Comparison of ENCODE assay signal across 31 mouse cellular contexts in the genomic region with DNA sequence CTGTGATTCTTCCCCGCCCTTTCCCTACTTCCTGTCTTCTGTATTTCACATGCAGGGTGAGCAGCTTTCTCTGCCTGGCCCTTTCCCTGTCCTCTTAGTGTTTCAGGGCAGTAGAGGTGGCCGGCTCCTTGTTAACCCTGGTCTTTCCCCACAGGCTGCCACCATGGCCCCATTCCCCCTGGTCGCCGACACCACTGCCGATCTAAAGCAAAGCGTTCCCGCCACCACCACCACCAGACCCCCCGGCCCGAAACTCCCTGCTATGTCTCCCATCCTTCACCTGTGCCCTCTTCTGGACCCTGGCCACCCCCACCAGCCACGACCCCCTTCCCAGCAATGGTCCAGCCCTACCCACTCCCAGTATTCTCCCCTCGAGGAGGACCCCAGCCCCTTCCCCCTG. TPM values are rescaled to one million over a fixed set of nuclear protein-coding genes. Genes with fewer than 3 reads are reported as not detected.
DNase-seq lines count a peak whose midpoint lies in the region.
"Had no signal": no experiment of that assay in that cellular context is flagged by ENCODE, and none has a peak within 500 bp of the region (broad histone marks: within the 10 kb centered on the region; RNA-seq: fewer than 3 reads in every experiment).

No protein-coding gene starts in this region.

- H3K4me3 ChIP-seq in heart, embryonic 10.5 days, result 0 out of 2 replicates have a peak overlapping the region, but pooled peaks have one; percentile 5
- H3K4me3 ChIP-seq: embryonic facial prominence, embryonic 13.5 days; forebrain, embryonic 15.5 days; heart, embryonic 15.5 days; intestine, embryonic 15.5 days; limb, embryonic 13.5 days; liver, embryonic 12.5 days; megakaryocyte, embryonic 14.5 days; midbrain, embryonic 12.5 days; myocyte; neural tube, embryonic 12.5 days had no signal

- WGBS in heart, embryonic 10.5 days, result 89% methylated on average over 11 of the region's 11 CpGs

- intact Hi-C loops in heart, postnatal 25 days (cut with DNase I), result no loop called here

- no peaks in the 10 kb centered on the region for H3K27me3 ChIP-seq in heart, embryonic 10.5 days (ENCODE audit: insufficient read depth, poor library complexity, severe bottlenecking)
- H3K27me3 ChIP-seq: embryonic facial prominence, embryonic 13.5 days; forebrain, embryonic 15.5 days; heart, embryonic 15.5 days; intestine, embryonic 15.5 days; limb, embryonic 13.5 days; liver, embryonic 12.5 days; megakaryocyte, embryonic 14.5 days; neural tube, embryonic 12.5 days had no signal

- H3K36me3 ChIP-seq in heart, embryonic 10.5 days, result peaks cover 83% of the 10 kb centered on the region

- peaks cover 14% of the 10 kb centered on the region for H3K4me1 ChIP-seq in heart, embryonic 10.5 days
- H3K4me1 ChIP-seq: neural tube, embryonic 12.5 days had no signal

- DNase-seq in cerebellum, adult 9-11 months, result peak; percentile 44
- DNase-seq in cerebellum, postnatal 10 days, result no peak
- no peak for DNase-seq in heart, embryonic 10.5 days (ENCODE audit: low spot score)
- DNase-seq in heart, postnatal 25 days (ENCODE audit: low spot score), result no peak
- DNase-seq in right cerebral cortex, postnatal 4 days, result peak; percentile 2
- DNase-seq in right cerebral cortex, postnatal 25 days, result no peak
- DNase-seq: adrenal gland, adult 8-10 months; kidney, adult 8-10 months; kidney, postnatal 4 days; lung, adult 18-20 months; right cerebral cortex, adult 18-20 months had no signal

- H3K27ac ChIP-seq in heart, embryonic 10.5 days, result no peak overlapping the region
- H3K27ac ChIP-seq: embryonic facial prominence, embryonic 13.5 days; forebrain, embryonic 10.5 days; forebrain, embryonic 15.5 days; heart, embryonic 15.5 days; hindbrain, postnatal 0 days; intestine, embryonic 15.5 days; kidney, postnatal 0 days; limb, embryonic 13.5 days; liver, embryonic 12.5 days; midbrain, embryonic 12.5 days; neural tube, embryonic 12.5 days had no signal

- H3K9me3 ChIP-seq in heart, embryonic 10.5 days, result no peaks in the 10 kb centered on the region
- H3K9me3 ChIP-seq: embryonic facial prominence, embryonic 13.5 days; forebrain, embryonic 10.5 days; forebrain, embryonic 15.5 days; heart, embryonic 15.5 days; intestine, embryonic 15.5 days; limb, embryonic 13.5 days; liver, embryonic 12.5 days; megakaryocyte, embryonic 14.5 days; midbrain, embryonic 12.5 days; neural tube, embryonic 12.5 days had no signal

RNA-seq across cellular contexts. Expression of gene Per1, which starts 11.3 kb away (rescaled TPM):
- 8.0 and 8.8 TPM in 2 replicates for polyA plus RNA-seq in heart, embryonic 10.5 days (2016; fragmentation: Nextera tagmentation; extraction: Ambion mirVana)
- 10 to 100 TPM; 32.3 to 61.0 TPM for total RNA-seq in heart, postnatal 25 days (2021)

RNA-seq across cellular contexts. Expression of gene Hes7, which starts 13.9 kb away (rescaled TPM):
- 0.60 and 0.63 TPM in 2 replicates for polyA plus RNA-seq in heart, embryonic 10.5 days (2016; fragmentation: Nextera tagmentation; extraction: Ambion mirVana)
- under 1 TPM in 1 of 2 experiments, not detected in 1; 0.14 TPM for total RNA-seq in heart, postnatal 25 days (2021)
- total RNA-seq: common myeloid progenitor, adult 5-6 weeks; ES-E14; gastrocnemius, adult 8-10 months; granulocyte monocyte progenitor cell, adult 5-6 weeks; heart, postnatal 36 days had no signal
- polyA plus RNA-seq: activated CD4-positive, CD25-positive, alpha-beta regulatory T cell, adult 4 months had no signal

RNA-seq across cellular contexts. Expression of gene 9130213A22Rik, which starts 16.1 kb away (rescaled TPM):
- 0.16 and 0.17 TPM in 2 replicates for polyA plus RNA-seq in heart, embryonic 10.5 days (2016; fragmentation: Nextera tagmentation; extraction: Ambion mirVana)
- under 1 TPM in 1 of 2 experiments, not detected in 1; 0.21 TPM for total RNA-seq in heart, postnatal 25 days (2021)
- total RNA-seq: CH12.LX; common myeloid progenitor, adult 5-6 weeks; ES-E14; granulocyte monocyte progenitor cell, adult 5-6 weeks had no signal
- polyA plus RNA-seq: activated CD4-positive, CD25-positive, alpha-beta regulatory T cell, adult 4 months; neural tube, embryonic 12.5 days had no signal

RNA-seq across cellular contexts. Expression of gene Vamp2, which starts 18.0 kb away (rescaled TPM):
- 85.8 and 93.0 TPM in 2 replicates for polyA plus RNA-seq in heart, embryonic 10.5 days (2016; fragmentation: Nextera tagmentation; extraction: Ambion mirVana)
- 10 to 100 TPM; 59.6 to 65.7 TPM for total RNA-seq in heart, postnatal 25 days (2021)

RNA-seq across cellular contexts. Expression of gene Aloxe3, which starts 19.4 kb away (rescaled TPM):
- 0.16 and 0.25 TPM in 2 replicates for polyA plus RNA-seq in heart, embryonic 10.5 days (2016; fragmentation: Nextera tagmentation; extraction: Ambion mirVana)
- not detected for total RNA-seq in heart, postnatal 25 days (2021)
- total RNA-seq: common myeloid progenitor, adult 5-6 weeks; granulocyte monocyte progenitor cell, adult 5-6 weeks; heart, postnatal 36 days had no signal
- polyA plus RNA-seq: liver, embryonic 12.5 days; neural tube, embryonic 12.5 days had no signal

Comparison
In these comparisons a context has a peak if more than half of its experiments do, and no peak if none do; other contexts are left out.
1. DNase-seq: peak in cerebellum, adult 9-11 months (single experiment) and right cerebral cortex, postnatal 4 days (single experiment); none in cerebellum, postnatal 10 days (0 of 2), heart, embryonic 10.5 days (single experiment), heart, postnatal 25 days (single experiment) and right cerebral cortex, postnatal 25 days (single experiment).